Mouse (Mus musculus) MEL (cell line): ENCODE data around the gene Scfd2.

Experiments
- CHD1 ChIP-seq: IDR thresholded peaks from 2 replicates; pipeline ENCODE4 v1.6.1; 2012; ENCODE audit warnings: low read depth, mild to moderate bottlenecking, inconsistent platforms, low read length, improper control_type of control experiment
- CHD2 ChIP-seq: IDR thresholded peaks from 2 replicates; pipeline ENCODE4 v1.6.1; 2011; ENCODE audit warnings: low read length, improper control_type of control experiment
- CTCF ChIP-seq, 3 experiments: IDR thresholded peaks in 2 of 3; conservative IDR thresholded peaks in 1 of 3; 2 replicates each; pipeline ENCODE4 v1.5.1; 2011 to 2012; ENCODE audit warnings: low read length in 3 of 3, low read depth in 2 of 3, mild to moderate bottlenecking in 2 of 3, improper control_type of control experiment in 1 of 3, inconsistent platforms in 1 of 3, mixed read lengths in 1 of 3, moderate library complexity in 1 of 3; ENCODE audit not compliant: control insufficient read depth in 1 of 3, insufficient read depth in 1 of 3, poor library complexity in 1 of 3, severe bottlenecking in 1 of 3
- ELF1 ChIP-seq: IDR thresholded peaks from 2 replicates; pipeline ENCODE4 v1.6.1; 2014; ENCODE audit warnings: low read depth, mild to moderate bottlenecking, inconsistent platforms, low read length, improper control_type of control experiment, moderate library complexity
- EP300 ChIP-seq, 2 experiments: IDR thresholded peaks; 2 replicates each; pipeline ENCODE4 v1.6.1; 2011; ENCODE audit warnings: improper control_type of control experiment in 2 of 2, low read length in 2 of 2, low read depth in 1 of 2, mild to moderate bottlenecking in 1 of 2
- MEF2A ChIP-seq: IDR thresholded peaks from 2 replicates; pipeline ENCODE4 v1.6.1; 2014; ENCODE audit warnings: low read depth, mild to moderate bottlenecking, inconsistent platforms, low read length, improper control_type of control experiment; ENCODE audit not compliant: poor library complexity, insufficient replicate concordance, severe bottlenecking; ENCODE audit errors: extremely low read depth
- MXI1 ChIP-seq: IDR thresholded peaks from 2 replicates; pipeline ENCODE4 v1.6.1; 2011; ENCODE audit warnings: mild to moderate bottlenecking, low read depth, low read length, improper control_type of control experiment
- NRF1 ChIP-seq: IDR thresholded peaks from 2 replicates; pipeline ENCODE4 v1.6.1; 2014; ENCODE audit warnings: low read depth, mild to moderate bottlenecking, inconsistent platforms, low read length, improper control_type of control experiment, moderate library complexity; ENCODE audit not compliant: poor library complexity, insufficient read depth, severe bottlenecking
- POLR2A ChIP-seq, 2 experiments: IDR thresholded peaks; 2 replicates each; pipeline ENCODE4 v1.6.1; 2011 to 2012; ENCODE audit warnings: low read length in 2 of 2, mild to moderate bottlenecking in 2 of 2, control low read depth in 1 of 2, improper control_type of control experiment in 1 of 2, low read depth in 1 of 2, moderate library complexity in 1 of 2; ENCODE audit not compliant: control insufficient read depth in 1 of 2, insufficient read depth in 1 of 2, poor library complexity in 1 of 2
- POLR2AphosphoS5 ChIP-seq: IDR thresholded peaks from 2 replicates; pipeline ENCODE4 v1.6.1; 2012; ENCODE audit warnings: low read depth, borderline replicate concordance, mild to moderate bottlenecking, inconsistent platforms, low read length, moderate library complexity, mixed read lengths
- RCOR1 ChIP-seq: IDR thresholded peaks from 2 replicates; pipeline ENCODE4 v1.6.1; 2012; ENCODE audit warnings: low read depth, mild to moderate bottlenecking, inconsistent platforms, low read length, improper control_type of control experiment
- SIN3A ChIP-seq: IDR thresholded peaks from 2 replicates; pipeline ENCODE4 v1.6.1; 2012; ENCODE audit warnings: low read length, improper control_type of control experiment, inconsistent platforms
- ZC3H11A ChIP-seq: IDR thresholded peaks from 2 replicates; pipeline ENCODE4 v1.6.1; 2012; ENCODE audit warnings: low read depth, mild to moderate bottlenecking, inconsistent platforms, low read length, improper control_type of control experiment

DNA sequence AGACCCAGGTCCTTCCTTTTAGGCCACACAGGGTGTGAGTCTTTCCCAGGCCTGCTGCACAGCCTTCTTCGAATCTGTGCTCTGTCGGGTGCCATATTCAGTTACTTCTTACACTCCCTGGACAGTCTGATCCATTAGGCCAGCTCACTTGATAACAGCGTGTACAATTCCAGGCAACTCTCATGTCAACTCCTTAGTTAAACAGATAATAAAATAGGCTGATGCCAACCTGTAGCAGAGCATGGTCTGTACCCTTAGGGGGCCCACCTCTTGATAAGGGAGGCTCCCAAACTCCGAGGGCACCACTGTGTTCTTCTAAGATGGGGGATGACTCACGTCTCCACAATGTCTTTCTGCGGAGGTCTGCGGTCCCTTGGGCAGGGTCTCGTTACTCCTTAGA, 291.3 kb downstream of the Scfd2 start:
- TF ChIP-seq MXI1: no peak
- no peak for TF ChIP-seq SIN3A
- no peak for TF ChIP-seq POLR2A (IDR thresholded peaks at IDR 0.05; ENCODE audit: control insufficient read depth in 1 of 2, insufficient read depth in 1 of 2, low read depth in 1 of 2, low read length in 2 of 2, poor library complexity in 1 of 2)
- no peak for TF ChIP-seq ZC3H11A
- no peak for TF ChIP-seq CTCF (IDR thresholded peaks at IDR 0.05 in 2 of 3, conservative IDR thresholded peaks at IDR 0.05 in 1 of 3; ENCODE audit: control insufficient read depth in 1 of 3, insufficient read depth in 1 of 3, low read depth in 2 of 3, low read length in 3 of 3, poor library complexity in 1 of 3, severe bottlenecking in 1 of 3)
- TF ChIP-seq CHD2: no peak
- TF ChIP-seq EP300 (IDR thresholded peaks at IDR 0.05; ENCODE audit: low read depth in 1 of 2, low read length in 2 of 2): no peak
- no peak for TF ChIP-seq RCOR1
- no peak for TF ChIP-seq NRF1
- no peak for TF ChIP-seq CHD1
- TF ChIP-seq MEF2A: no peak
- no peak for TF ChIP-seq ELF1
- TF ChIP-seq POLR2AphosphoS5: no peak
